8 mouse cellular contexts compared by ENCODE assay signal in the genomic region with DNA sequence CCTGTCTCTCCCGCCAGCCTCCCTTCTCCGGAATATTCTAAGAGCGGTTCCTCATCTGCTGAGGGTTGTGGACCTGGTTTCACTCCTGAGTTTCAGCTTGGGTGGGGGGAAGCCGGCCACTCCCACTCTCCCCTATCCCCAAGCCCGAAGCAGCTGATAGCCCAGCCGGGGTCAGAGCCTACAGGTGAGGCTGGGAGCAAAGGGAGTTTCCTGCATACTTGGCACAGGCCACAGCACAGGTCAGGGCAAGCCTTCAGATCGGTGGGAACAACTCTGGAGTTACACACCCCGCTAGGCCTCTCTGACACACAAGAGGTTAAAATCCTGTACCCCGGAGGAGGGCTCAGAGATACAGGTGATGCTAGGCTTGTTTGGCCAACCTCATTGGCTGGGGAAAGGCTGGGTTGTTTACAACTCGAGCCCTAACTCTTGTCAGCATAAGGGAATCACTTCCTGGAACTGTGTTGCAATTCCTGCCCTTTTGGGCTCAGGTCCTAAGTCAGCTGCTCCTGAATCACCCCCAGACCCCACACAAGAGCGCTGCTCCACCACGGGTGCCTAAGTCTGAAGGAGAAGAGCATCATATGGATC. TPM values are rescaled to one million over a fixed set of nuclear protein-coding genes. Genes with fewer than 3 reads are reported as not detected.
DNase-seq lines count a peak whose midpoint lies in the region; ATAC-seq and TF ChIP-seq lines count a peak whose summit lies in the region.

No protein-coding gene starts in this region.

- H3K9ac ChIP-seq in kidney, embryonic 15.5 days: peak overlapping the region; percentile 97
- H3K9ac ChIP-seq in forebrain, postnatal 0 days: no peak overlapping the region
- H3K9ac ChIP-seq in liver, embryonic 12.5 days: peak overlapping the region; percentile 76; the same call in 1 of the 2 replicates
- peak overlapping the region; percentile 86; the same call in 1 of the 2 replicates for H3K9ac ChIP-seq in neural tube, embryonic 13.5 days

- H3K27ac ChIP-seq in kidney, embryonic 15.5 days: peak overlapping the region; percentile 97
- H3K27ac ChIP-seq in forebrain, postnatal 0 days (ENCODE audit: low read depth, low read length): peak overlapping the region; percentile 85; the same call in 1 of the 2 replicates
- H3K27ac ChIP-seq in liver, embryonic 12.5 days: no peak overlapping the region
- H3K27ac ChIP-seq in neural tube, embryonic 13.5 days (replicated peaks): no peak overlapping the region

- intact Hi-C loops in left cerebral cortex, postnatal 25 days (cut with DNase I): loop anchor here (5.0 kb wide), 1 partner anchor 58 kb away; no protein-coding TSS in a partner anchor

- H3K4me1 ChIP-seq in kidney, embryonic 15.5 days: peaks cover 52% of the 10 kb centered on the region
- no peaks in the 10 kb centered on the region for H3K4me1 ChIP-seq in forebrain, postnatal 0 days (ENCODE audit: insufficient read depth)
- H3K4me1 ChIP-seq in liver, embryonic 12.5 days: peaks cover 53% of the 10 kb centered on the region
- H3K4me1 ChIP-seq in neural tube, embryonic 13.5 days (replicated peaks): peaks cover 54% of the 10 kb centered on the region

- H3K27me3 ChIP-seq in kidney, embryonic 15.5 days: no peaks in the 10 kb centered on the region
- H3K27me3 ChIP-seq in forebrain, postnatal 0 days (ENCODE audit: insufficient read depth, low read length): no peaks in the 10 kb centered on the region
- H3K27me3 ChIP-seq in liver, embryonic 12.5 days (replicated peaks): peaks cover 65% of the 10 kb centered on the region
- H3K27me3 ChIP-seq in neural tube, embryonic 13.5 days: peaks cover 27% of the 10 kb centered on the region

- DNase-seq in kidney, postnatal 25 days: no peak
- DNase-seq in forebrain, postnatal 0 days: no peak
- no peak for DNase-seq in left cerebral cortex, postnatal 25 days (ENCODE audit: low spot score in 2 of 2)
- DNase-seq in frontal cortex, postnatal 14 days (ENCODE audit: low spot score in 2 of 2): no peak
- no peak for DNase-seq in frontal cortex, adult 2 months (ENCODE audit: extremely low spot score in 1 of 2, low spot score in 1 of 2)

- ATAC-seq in kidney, embryonic 15.5 days (replicated peaks; ENCODE audit: low FRiP score): no peak
- ATAC-seq in forebrain, postnatal 0 days: no peak
- peak; percentile 16; the same call in 1 of the 2 replicates for ATAC-seq in liver, embryonic 12.5 days
- ATAC-seq in neural tube, embryonic 13.5 days (ENCODE audit: low read depth): no peak

- WGBS in kidney, embryonic 15.5 days: 38% methylated on average over 12 of the region's 12 CpGs
- 68% methylated on average over 12 of the region's 12 CpGs for WGBS in forebrain, postnatal 0 days
- WGBS in liver, embryonic 12.5 days (ENCODE audit: insufficient replicate concordance): 42% methylated on average over 12 of the region's 12 CpGs
- WGBS in neural tube, embryonic 13.5 days: 74% methylated on average over 12 of the region's 12 CpGs

- TF ChIP-seq CTCF in forebrain, postnatal 0 days (IDR thresholded peaks at IDR 0.05; ENCODE audit: low read depth): no peak

- H3K36me3 ChIP-seq in kidney, embryonic 15.5 days: peaks cover 47% of the 10 kb centered on the region
- H3K36me3 ChIP-seq in forebrain, postnatal 0 days (ENCODE audit: insufficient read depth): peaks cover 15% of the 10 kb centered on the region
- peaks cover 39% of the 10 kb centered on the region for H3K36me3 ChIP-seq in liver, embryonic 12.5 days
- peaks cover 19% of the 10 kb centered on the region for H3K36me3 ChIP-seq in neural tube, embryonic 13.5 days

- peak overlapping the region; percentile 78 for H3K4me2 ChIP-seq in kidney, embryonic 15.5 days
- H3K4me2 ChIP-seq in forebrain, postnatal 0 days (ENCODE audit: low read depth): peak overlapping the region; percentile 78
- H3K4me2 ChIP-seq in liver, embryonic 12.5 days: peak overlapping the region; percentile 69
- peak overlapping the region; percentile 65 for H3K4me2 ChIP-seq in neural tube, embryonic 13.5 days

- peak overlapping the region; percentile 83 for H3K4me3 ChIP-seq in kidney, embryonic 15.5 days (replicated peaks)
- H3K4me3 ChIP-seq in forebrain, postnatal 0 days (ENCODE audit: low read depth, low read length): peak overlapping the region; percentile 58; the same call in 1 of the 2 replicates
- H3K4me3 ChIP-seq in liver, embryonic 12.5 days: peak overlapping the region; percentile 63
- peak overlapping the region; percentile 56 for H3K4me3 ChIP-seq in neural tube, embryonic 13.5 days

- H3K9me3 ChIP-seq in kidney, embryonic 15.5 days (replicated peaks): no peaks in the 10 kb centered on the region
- H3K9me3 ChIP-seq in forebrain, postnatal 0 days (ENCODE audit: low read length): no peaks in the 10 kb centered on the region
- no peaks in the 10 kb centered on the region for H3K9me3 ChIP-seq in liver, embryonic 12.5 days (replicated peaks)
- no peaks in the 10 kb centered on the region for H3K9me3 ChIP-seq in neural tube, embryonic 13.5 days

RNA-seq across cellular contexts. Expression of gene Mmp14, which starts 2.6 kb away (rescaled TPM):
- 155 and 168 TPM in 2 replicates for polyA plus RNA-seq in kidney, embryonic 15.5 days (2015; fragmentation: Nextera tagmentation; extraction: Ambion mirVana)
- 29.0 and 40.7 TPM in 2 replicates for total RNA-seq in forebrain, postnatal 0 days (2014; rRNA removed)
- polyA plus RNA-seq in forebrain, postnatal 0 days (2015; fragmentation: Nextera tagmentation; extraction: Ambion mirVana): 32.5 and 39.1 TPM in 2 replicates
- polyA plus RNA-seq in liver, embryonic 12.5 days (2016; fragmentation: Nextera tagmentation; extraction: Ambion mirVana): 36.7 and 38.2 TPM in 2 replicates
- 52.7 and 65.4 TPM in 2 replicates for polyA plus RNA-seq in neural tube, embryonic 13.5 days (2015; fragmentation: Nextera tagmentation; extraction: Ambion mirVana)
- 10 to 100 TPM in 1 of 2 experiments, 1 to 10 TPM in 1; 7.9 to 14.8 TPM for total RNA-seq in left cerebral cortex, postnatal 25 days (2021)
- 17.3 and 22.0 TPM in 2 replicates for polyA plus RNA-seq in frontal cortex, adult 2 months (2012; rRNA removed)

RNA-seq across cellular contexts. Expression of gene Mrpl52, which starts 7.3 kb away (rescaled TPM):
- 265 and 305 TPM in 2 replicates for polyA plus RNA-seq in kidney, embryonic 15.5 days (2015; fragmentation: Nextera tagmentation; extraction: Ambion mirVana)
- 151 and 217 TPM in 2 replicates for total RNA-seq in forebrain, postnatal 0 days (2014; rRNA removed)
- 277 and 336 TPM in 2 replicates for polyA plus RNA-seq in forebrain, postnatal 0 days (2015; fragmentation: Nextera tagmentation; extraction: Ambion mirVana)
- polyA plus RNA-seq in liver, embryonic 12.5 days (2016; fragmentation: Nextera tagmentation; extraction: Ambion mirVana): 269 and 282 TPM in 2 replicates
- 209 and 275 TPM in 2 replicates for polyA plus RNA-seq in neural tube, embryonic 13.5 days (2015; fragmentation: Nextera tagmentation; extraction: Ambion mirVana)
- 10 to 100 TPM; 89.1 to 94.2 TPM for total RNA-seq in left cerebral cortex, postnatal 25 days (2021)
- polyA plus RNA-seq in frontal cortex, adult 2 months (2012; rRNA removed): 137 and 147 TPM in 2 replicates

RNA-seq across cellular contexts. Expression of gene Slc7a7, which starts 16.5 kb away (rescaled TPM):
- polyA plus RNA-seq in kidney, embryonic 15.5 days (2015; fragmentation: Nextera tagmentation; extraction: Ambion mirVana): 11.0 and 11.4 TPM in 2 replicates
- total RNA-seq in forebrain, postnatal 0 days (2014; rRNA removed): 2.2 and 3.4 TPM in 2 replicates
- polyA plus RNA-seq in forebrain, postnatal 0 days (2015; fragmentation: Nextera tagmentation; extraction: Ambion mirVana): 2.8 and 3.2 TPM in 2 replicates
- polyA plus RNA-seq in liver, embryonic 12.5 days (2016; fragmentation: Nextera tagmentation; extraction: Ambion mirVana): 8.4 and 8.5 TPM in 2 replicates
- 6.7 and 7.9 TPM in 2 replicates for polyA plus RNA-seq in neural tube, embryonic 13.5 days (2015; fragmentation: Nextera tagmentation; extraction: Ambion mirVana)
- 1 to 10 TPM; 1.7 to 2.8 TPM for total RNA-seq in left cerebral cortex, postnatal 25 days (2021)
- polyA plus RNA-seq in frontal cortex, adult 2 months (2012; rRNA removed): 2.9 and 3.3 TPM in 2 replicates

RNA-seq across cellular contexts. Expression of gene Lrp10, which starts 29.9 kb away (rescaled TPM):
- 46.8 and 54.6 TPM in 2 replicates for polyA plus RNA-seq in kidney, embryonic 15.5 days (2015; fragmentation: Nextera tagmentation; extraction: Ambion mirVana)
- total RNA-seq in forebrain, postnatal 0 days (2014; rRNA removed): 39.6 and 45.8 TPM in 2 replicates
- polyA plus RNA-seq in forebrain, postnatal 0 days (2015; fragmentation: Nextera tagmentation; extraction: Ambion mirVana): 38.0 and 38.5 TPM in 2 replicates
- polyA plus RNA-seq in liver, embryonic 12.5 days (2016; fragmentation: Nextera tagmentation; extraction: Ambion mirVana): 31.2 and 32.9 TPM in 2 replicates
- 30.1 and 32.7 TPM in 2 replicates for polyA plus RNA-seq in neural tube, embryonic 13.5 days (2015; fragmentation: Nextera tagmentation; extraction: Ambion mirVana)
- 10 to 100 TPM; 20.6 to 26.9 TPM for total RNA-seq in left cerebral cortex, postnatal 25 days (2021)
- 34.4 and 37.4 TPM in 2 replicates for polyA plus RNA-seq in frontal cortex, adult 2 months (2012; rRNA removed)

RNA-seq across cellular contexts. Expression of gene Rem2, which starts 41.9 kb away (rescaled TPM):
- polyA plus RNA-seq in kidney, embryonic 15.5 days (2015; fragmentation: Nextera tagmentation; extraction: Ambion mirVana): 6.3 and 6.8 TPM in 2 replicates
- total RNA-seq in forebrain, postnatal 0 days (2014; rRNA removed): 25.5 and 31.0 TPM in 2 replicates
- polyA plus RNA-seq in forebrain, postnatal 0 days (2015; fragmentation: Nextera tagmentation; extraction: Ambion mirVana): 22.5 and 28.0 TPM in 2 replicates
- 0.19 and 0.39 TPM in 2 replicates for polyA plus RNA-seq in liver, embryonic 12.5 days (2016; fragmentation: Nextera tagmentation; extraction: Ambion mirVana)
- polyA plus RNA-seq in neural tube, embryonic 13.5 days (2015; fragmentation: Nextera tagmentation; extraction: Ambion mirVana): 47.8 and 51.3 TPM in 2 replicates
- total RNA-seq in left cerebral cortex, postnatal 25 days (2021): 1 to 10 TPM; 3.5 to 6.6 TPM
- 5.3 and 7.3 TPM in 2 replicates for polyA plus RNA-seq in frontal cortex, adult 2 months (2012; rRNA removed)

Comparison
In these comparisons a context has a peak if more than half of its experiments do, and no peak if none do; other contexts are left out.
1. H3K27ac ChIP-seq: peak in kidney, embryonic 15.5 days (single experiment) and forebrain, postnatal 0 days (single experiment); none in liver, embryonic 12.5 days (single experiment) and neural tube, embryonic 13.5 days (single experiment).
2. Peak in every context shown above with its lines, with median percentiles within 50 percentile points of each other: H3K4me2 ChIP-seq and H3K4me3 ChIP-seq.